Mouse (Mus musculus) megakaryocyte, embryonic 14.5 days (primary cell): ENCODE data around the gene Zfp276.

Source experiments
- FLI1 ChIP-seq: IDR thresholded peaks from 2 replicates; pipeline ENCODE4 v1.6.1; 2012; ENCODE audit warnings: low read length, inconsistent platforms, mixed read lengths
- GATA1 ChIP-seq: IDR thresholded peaks from 3 replicates; pipeline ENCODE4 v1.6.1; 2012; ENCODE audit warnings: mixed read lengths, low read length, inconsistent platforms, borderline replicate concordance

DNA sequence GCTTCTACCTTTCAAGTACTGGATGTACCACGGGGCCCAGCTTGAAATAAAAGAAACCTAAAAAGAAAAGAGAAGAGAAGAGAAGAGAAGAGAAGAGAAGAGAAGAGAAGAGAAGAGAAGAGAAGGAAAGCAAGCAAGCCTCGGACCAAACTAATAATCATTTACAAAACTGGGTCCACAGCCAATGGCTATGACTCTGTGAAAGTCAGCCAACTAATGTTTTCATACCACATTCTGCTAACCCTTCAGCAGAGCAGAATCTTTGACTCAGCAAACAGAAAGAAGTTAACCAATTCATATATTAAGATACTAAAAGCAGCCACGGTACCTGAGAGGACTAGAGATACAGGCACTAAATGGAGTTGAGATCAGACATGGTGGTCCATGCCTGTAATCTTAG lies 38.3 kb downstream of the Zfp276 start:
- TF ChIP-seq FLI1 (no peak), GATA1 (no peak)
